Mouse (Mus musculus): Measurements from ENCODE around the gene Asb10. TPM values are rescaled to one million over a fixed set of nuclear protein-coding genes. Genes with fewer than 3 reads are reported as not detected.

The Asb10 gene
- polyA plus RNA-seq, 1 experiment from 2014 or later, result 0.09 TPM

DNA sequence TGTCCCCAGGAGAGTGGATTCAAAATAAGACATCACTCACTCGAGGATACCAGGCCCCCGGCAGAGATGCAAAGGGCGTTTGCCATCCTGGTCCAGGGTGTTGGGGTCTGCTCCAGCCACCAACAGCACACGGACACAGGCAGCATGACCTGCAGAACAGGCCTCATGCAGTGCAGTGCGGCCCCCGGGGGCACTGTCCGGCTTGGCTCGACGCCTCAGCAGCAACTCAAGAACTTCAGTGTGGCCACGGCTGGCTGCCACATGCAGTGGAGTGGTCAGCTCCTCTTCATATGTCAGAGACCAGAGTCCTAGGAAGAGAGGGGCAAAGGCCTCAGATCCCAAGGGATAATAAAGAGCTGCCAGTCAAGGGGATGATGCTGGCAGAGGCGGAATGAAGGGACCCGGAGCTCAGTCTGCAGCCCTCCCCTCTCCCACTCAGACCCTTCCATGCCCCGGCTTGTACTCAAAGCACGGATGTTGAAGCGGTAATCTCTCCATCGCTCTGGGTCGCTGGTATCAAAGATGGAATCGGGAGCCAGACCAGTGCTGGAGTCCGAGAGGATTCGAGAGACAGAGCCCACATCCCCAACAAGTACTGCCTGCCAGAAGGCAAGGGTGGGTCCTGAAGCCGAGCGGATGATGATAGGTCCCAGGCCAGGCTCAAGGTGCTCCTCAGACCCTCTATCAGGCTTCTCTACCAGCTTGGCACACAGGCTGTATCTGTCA, 1.0 kb downstream of the Asb10 start:
- no peaks in the 10 kb centered on the region for H3K27me3 ChIP-seq (replicated peaks; ENCODE audit: control insufficient read depth, insufficient read depth, low read length)
- 83% methylated on average over 22 of the region's 22 CpGs for WGBS
- no peak overlapping the region for H3K4me3 ChIP-seq (ENCODE audit: low read depth, low read length)
- H3K27ac ChIP-seq (ENCODE audit: low read depth, low read length), result no peak overlapping the region
- no peak for ATAC-seq
- H3K9me3 ChIP-seq (replicated peaks; ENCODE audit: control insufficient read depth, low read length), result no peaks in the 10 kb centered on the region
- H3K4me2 ChIP-seq (ENCODE audit: low read length), result no peak overlapping the region
- no peak for DNase-seq (ENCODE audit: low spot score)
- peaks cover 4% of the 10 kb centered on the region; the same call in 1 of the 2 replicates for H3K4me1 ChIP-seq (ENCODE audit: control insufficient read depth, insufficient read depth, low read length)
- no peak overlapping the region for H3K9ac ChIP-seq (ENCODE audit: low read length)
- no peaks in the 10 kb centered on the region for H3K36me3 ChIP-seq (ENCODE audit: control insufficient read depth, insufficient read depth, low read length)

DNA sequence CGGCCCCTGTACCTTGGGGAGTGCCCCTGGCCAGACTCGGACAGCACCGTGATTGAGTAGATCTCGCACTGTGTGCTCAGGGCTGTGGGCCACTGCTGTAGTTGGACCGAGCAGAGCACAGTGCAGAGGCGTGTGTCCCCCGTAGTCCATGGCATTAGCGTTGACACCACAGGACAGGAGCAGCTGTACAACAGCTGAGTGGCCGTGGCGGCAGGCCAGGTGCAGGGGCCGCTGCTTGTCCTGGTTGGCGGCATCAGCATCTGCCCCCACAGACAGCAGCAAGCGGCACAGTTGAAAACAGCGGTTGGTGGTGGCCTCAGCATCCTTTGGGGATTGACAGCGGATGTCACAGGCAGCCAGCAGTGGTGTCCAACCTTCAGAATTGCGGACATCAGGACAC, 3.2 kb downstream of the Asb10 start:
- no peaks in the 10 kb centered on the region for H3K36me3 ChIP-seq (ENCODE audit: control insufficient read depth, insufficient read depth, low read length)
- no peaks in the 10 kb centered on the region for H3K9me3 ChIP-seq (replicated peaks; ENCODE audit: control insufficient read depth, low read length)
- no peak for DNase-seq (ENCODE audit: low spot score)
- H3K4me3 ChIP-seq (ENCODE audit: low read depth, low read length), result no peak overlapping the region
- no peak overlapping the region for H3K9ac ChIP-seq (ENCODE audit: low read length)
- ATAC-seq, result no peak
- WGBS, result 68% methylated on average over 16 of the region's 16 CpGs
- H3K27me3 ChIP-seq (replicated peaks; ENCODE audit: control insufficient read depth, insufficient read depth, low read length), result no peaks in the 10 kb centered on the region; the same call in 1 of the 2 replicates
- H3K4me1 ChIP-seq (ENCODE audit: control insufficient read depth, insufficient read depth, low read length), result peaks cover 4% of the 10 kb centered on the region; the same call in 1 of the 2 replicates
- H3K4me2 ChIP-seq (ENCODE audit: low read length), result no peak overlapping the region
- H3K27ac ChIP-seq (ENCODE audit: low read depth, low read length), result no peak overlapping the region

DNA sequence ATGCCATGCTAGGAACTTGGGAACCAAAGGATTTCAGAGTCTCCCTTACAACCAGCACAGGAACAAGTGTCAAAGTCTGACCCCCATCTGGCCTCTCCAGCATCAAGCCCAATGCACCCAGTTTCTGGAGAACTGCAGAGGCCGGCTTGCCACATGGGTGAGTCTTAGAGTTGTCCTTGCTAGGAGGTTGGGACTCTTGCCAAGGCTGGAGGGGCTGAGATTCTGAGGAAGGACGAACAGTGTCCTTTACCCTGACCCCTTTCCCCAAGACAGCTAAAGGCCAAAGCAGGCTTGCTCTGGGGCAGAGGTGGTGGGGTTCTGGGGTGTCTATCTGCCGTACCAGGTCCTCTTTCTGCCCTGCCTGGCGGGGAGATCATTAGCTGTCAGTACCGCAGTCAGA, 4.3 kb downstream of the Asb10 start:
- WGBS, result 51% methylated on average over 5 of the region's 5 CpGs
- Histone ChIP-seq H3K36me3 (ENCODE audit: control insufficient read depth, insufficient read depth, low read length) (no peaks in the 10 kb centered on the region), H3K4me2 (ENCODE audit: low read length) (no peak overlapping the region), H3K4me3 (ENCODE audit: low read depth, low read length) (no peak overlapping the region), H3K4me1 (ENCODE audit: control insufficient read depth, insufficient read depth, low read length) (peaks cover 4% of the 10 kb centered on the region; the same call in 1 of the 2 replicates), H3K9me3 (replicated peaks; ENCODE audit: control insufficient read depth, low read length) (no peaks in the 10 kb centered on the region), H3K27me3 (replicated peaks; ENCODE audit: control insufficient read depth, insufficient read depth, low read length) (no peaks in the 10 kb centered on the region; the same call in none of the 2 replicates), H3K9ac (ENCODE audit: low read length) (no peak overlapping the region), H3K27ac (ENCODE audit: low read depth, low read length) (no peak overlapping the region)
- DNase-seq (ENCODE audit: low spot score) (no peak), ATAC-seq (no peak)

DNA sequence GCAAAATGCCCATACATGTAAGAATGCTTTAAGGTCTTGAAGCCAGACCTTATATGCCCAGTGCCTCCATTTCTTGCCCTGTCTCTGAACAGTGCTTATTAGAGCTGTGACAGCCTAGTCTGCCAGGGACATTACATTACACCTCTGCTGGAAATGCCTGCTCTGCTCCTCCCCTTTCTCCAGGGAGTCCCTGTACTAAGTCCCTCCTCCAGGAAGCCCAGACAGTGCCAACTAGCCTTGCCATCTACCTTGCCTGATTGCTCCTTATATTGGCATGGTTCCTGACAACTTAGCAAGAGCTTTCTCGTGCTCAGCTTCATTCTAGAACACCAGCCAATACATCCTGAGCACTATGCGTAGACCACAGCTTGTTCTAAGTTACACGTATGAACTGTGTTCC, 5.0 kb downstream of the Asb10 start:
- no peak overlapping the region for H3K4me2 ChIP-seq (ENCODE audit: low read length)
- H3K9me3 ChIP-seq (replicated peaks; ENCODE audit: control insufficient read depth, low read length), result no peaks in the 10 kb centered on the region
- H3K36me3 ChIP-seq (ENCODE audit: control insufficient read depth, insufficient read depth, low read length), result no peaks in the 10 kb centered on the region
- no peak overlapping the region for H3K27ac ChIP-seq (ENCODE audit: low read depth, low read length)
- peaks cover 4% of the 10 kb centered on the region; the same call in 1 of the 2 replicates for H3K4me1 ChIP-seq (ENCODE audit: control insufficient read depth, insufficient read depth, low read length)
- DNase-seq (ENCODE audit: low spot score) (no peak), ATAC-seq (no peak)
- no peak overlapping the region for H3K9ac ChIP-seq (ENCODE audit: low read length)
- 62% methylated on average over 3 of the region's 3 CpGs for WGBS
- peaks cover under 1% of the 10 kb centered on the region for H3K27me3 ChIP-seq (replicated peaks; ENCODE audit: control insufficient read depth, insufficient read depth, low read length)
- no peak overlapping the region for H3K4me3 ChIP-seq (ENCODE audit: low read depth, low read length)

DNA sequence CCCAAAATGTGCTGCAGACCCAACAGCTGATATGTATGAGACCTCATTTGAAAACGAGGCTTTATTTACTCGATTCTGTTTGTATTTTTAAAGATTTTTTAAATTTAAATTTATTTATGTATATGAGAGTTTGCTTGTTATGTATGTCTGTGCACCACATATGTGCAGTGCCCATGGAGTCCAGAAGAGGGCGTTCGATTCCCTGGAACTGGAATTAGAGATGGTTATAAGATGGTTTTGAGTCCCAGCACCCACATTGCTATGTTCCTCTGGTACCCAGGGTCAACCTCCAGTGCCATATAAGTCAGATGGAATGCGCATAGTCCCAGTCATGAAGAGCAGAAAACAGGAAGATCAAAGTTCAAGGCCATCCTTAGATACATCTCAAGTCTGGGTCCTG, 6.5 kb downstream of the Asb10 start:
- Histone ChIP-seq H3K4me2 (ENCODE audit: low read length) (no peak overlapping the region), H3K27me3 (replicated peaks; ENCODE audit: control insufficient read depth, insufficient read depth, low read length) (peaks cover 9% of the 10 kb centered on the region), H3K9me3 (replicated peaks; ENCODE audit: control insufficient read depth, low read length) (no peaks in the 10 kb centered on the region), H3K27ac (ENCODE audit: low read depth, low read length) (no peak overlapping the region), H3K36me3 (ENCODE audit: control insufficient read depth, insufficient read depth, low read length) (no peaks in the 10 kb centered on the region), H3K4me1 (ENCODE audit: control insufficient read depth, insufficient read depth, low read length) (peaks cover 4% of the 10 kb centered on the region; the same call in 1 of the 2 replicates), H3K9ac (ENCODE audit: low read length) (no peak overlapping the region), H3K4me3 (ENCODE audit: low read depth, low read length) (no peak overlapping the region)
- DNase-seq (ENCODE audit: low spot score) (no peak), ATAC-seq (no peak)
- WGBS, result 56% methylated on average over 5 of the region's 5 CpGs

DNA sequence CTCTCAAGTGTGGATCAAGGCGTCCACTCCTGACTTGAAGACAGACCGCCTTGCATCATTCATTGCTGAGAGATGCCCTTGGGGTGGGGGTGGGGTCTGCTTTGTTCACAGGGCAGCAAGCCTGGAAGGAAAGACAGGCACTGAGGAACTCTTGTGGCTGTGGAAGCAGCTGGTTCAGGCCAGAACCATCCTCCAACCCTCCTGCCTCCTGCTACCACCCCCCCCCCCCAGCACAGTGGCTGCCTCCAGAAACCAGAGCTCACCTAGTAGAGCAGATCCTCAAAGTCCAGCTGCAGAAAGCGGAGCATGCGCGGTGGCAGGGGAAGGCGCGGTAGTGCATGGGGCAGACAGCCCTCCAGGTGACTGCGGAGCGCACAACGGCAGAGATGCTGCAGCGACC, 7.4 kb downstream of the Asb10 start:
- H3K4me2 ChIP-seq (ENCODE audit: low read length), result no peak overlapping the region
- H3K9me3 ChIP-seq (replicated peaks; ENCODE audit: control insufficient read depth, low read length), result no peaks in the 10 kb centered on the region
- H3K27me3 ChIP-seq (replicated peaks; ENCODE audit: control insufficient read depth, insufficient read depth, low read length), result peaks cover 17% of the 10 kb centered on the region
- 61% methylated on average over 11 of the region's 11 CpGs for WGBS
- no peak overlapping the region for H3K4me3 ChIP-seq (ENCODE audit: low read depth, low read length)
- DNase-seq (ENCODE audit: low spot score), result no peak
- H3K4me1 ChIP-seq (ENCODE audit: control insufficient read depth, insufficient read depth, low read length), result peaks cover 4% of the 10 kb centered on the region; the same call in 1 of the 2 replicates
- no peaks in the 10 kb centered on the region for H3K36me3 ChIP-seq (ENCODE audit: control insufficient read depth, insufficient read depth, low read length)
- H3K27ac ChIP-seq (ENCODE audit: low read depth, low read length), result no peak overlapping the region
- ATAC-seq, result no peak
- H3K9ac ChIP-seq (ENCODE audit: low read length), result no peak overlapping the region

DNA sequence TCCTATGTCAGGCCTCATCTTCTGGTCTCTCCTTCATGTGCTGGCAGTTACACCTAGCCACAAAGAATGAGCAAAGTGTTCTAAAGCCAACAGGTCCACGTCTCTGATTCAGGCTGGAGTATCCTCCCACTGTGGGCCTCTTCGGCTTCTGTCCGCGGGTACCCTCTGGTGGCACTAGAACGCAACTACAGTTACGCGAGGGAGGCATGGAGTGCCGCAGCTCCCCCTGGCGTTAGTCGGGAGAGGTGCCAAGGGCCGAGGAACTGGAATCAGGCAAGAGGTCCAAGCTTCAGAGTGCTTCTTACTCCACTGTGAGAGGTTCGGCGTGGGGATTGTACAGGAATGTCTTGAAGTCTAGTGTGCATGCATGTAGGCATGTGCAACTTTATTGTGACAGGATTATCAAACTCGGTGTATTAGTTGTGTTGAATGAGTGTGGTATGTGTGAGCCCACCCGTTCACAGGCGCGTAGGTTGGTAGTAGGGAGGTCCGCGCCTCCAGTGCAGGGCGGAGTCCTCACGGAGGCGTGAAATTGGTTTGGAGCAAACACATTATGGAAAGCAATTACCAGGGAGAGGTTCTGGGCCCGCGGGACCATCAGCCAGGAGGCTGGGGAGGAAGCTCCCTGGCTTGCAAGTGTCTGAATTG, 10.6 kb downstream of the Asb10 start:
- H3K27me3 ChIP-seq (replicated peaks; ENCODE audit: control insufficient read depth, insufficient read depth, low read length), result peaks cover 44% of the 10 kb centered on the region
- H3K4me2 ChIP-seq (ENCODE audit: low read length), result no peak overlapping the region
- WGBS, result 18% methylated on average over 24 of the region's 24 CpGs
- H3K4me3 ChIP-seq (ENCODE audit: low read depth, low read length), result no peak overlapping the region
- peaks cover 9% of the 10 kb centered on the region for H3K4me1 ChIP-seq (ENCODE audit: control insufficient read depth, insufficient read depth, low read length)
- DNase-seq (ENCODE audit: low spot score), result peak; percentile 92
- no peaks in the 10 kb centered on the region for H3K9me3 ChIP-seq (replicated peaks; ENCODE audit: control insufficient read depth, low read length)
- peak; percentile 77 for ATAC-seq
- no peaks in the 10 kb centered on the region for H3K36me3 ChIP-seq (ENCODE audit: control insufficient read depth, insufficient read depth, low read length)
- no peak overlapping the region for H3K27ac ChIP-seq (ENCODE audit: low read depth, low read length)
- H3K9ac ChIP-seq (ENCODE audit: low read length), result no peak overlapping the region

DNA sequence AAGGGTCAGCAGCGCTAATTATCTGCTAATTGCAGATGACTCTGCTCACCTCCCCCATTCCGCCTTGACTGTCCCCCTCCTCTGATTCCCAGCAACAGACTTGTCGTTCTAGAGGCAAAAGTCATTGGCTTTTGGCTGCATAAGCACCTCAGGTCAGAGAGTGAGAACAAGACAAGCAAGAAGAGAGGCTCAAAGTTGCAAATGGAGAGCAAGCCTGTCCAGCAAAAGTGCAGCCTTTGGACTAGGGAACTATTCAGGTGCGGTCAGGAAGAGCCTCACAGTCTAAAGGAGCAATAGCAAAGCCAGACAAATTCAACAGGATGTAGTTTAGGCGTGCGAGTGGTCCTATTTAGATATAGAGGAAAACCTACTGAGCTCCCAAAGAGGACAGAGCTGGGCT, 13.0 kb downstream of the Asb10 start:
- ATAC-seq, result no peak
- peaks cover 66% of the 10 kb centered on the region for H3K27me3 ChIP-seq (replicated peaks; ENCODE audit: control insufficient read depth, insufficient read depth, low read length)
- H3K4me2 ChIP-seq (ENCODE audit: low read length), result no peak overlapping the region
- H3K27ac ChIP-seq (ENCODE audit: low read depth, low read length), result no peak overlapping the region
- WGBS, result 10% methylated on average over 6 of the region's 6 CpGs
- H3K4me1 ChIP-seq (ENCODE audit: control insufficient read depth, insufficient read depth, low read length), result peaks cover 9% of the 10 kb centered on the region
- no peak overlapping the region for H3K9ac ChIP-seq (ENCODE audit: low read length)
- H3K9me3 ChIP-seq (replicated peaks; ENCODE audit: control insufficient read depth, low read length), result no peaks in the 10 kb centered on the region
- no peak for DNase-seq (ENCODE audit: low spot score)
- no peaks in the 10 kb centered on the region for H3K36me3 ChIP-seq (ENCODE audit: control insufficient read depth, insufficient read depth, low read length)
- no peak overlapping the region for H3K4me3 ChIP-seq (ENCODE audit: low read depth, low read length)

DNA sequence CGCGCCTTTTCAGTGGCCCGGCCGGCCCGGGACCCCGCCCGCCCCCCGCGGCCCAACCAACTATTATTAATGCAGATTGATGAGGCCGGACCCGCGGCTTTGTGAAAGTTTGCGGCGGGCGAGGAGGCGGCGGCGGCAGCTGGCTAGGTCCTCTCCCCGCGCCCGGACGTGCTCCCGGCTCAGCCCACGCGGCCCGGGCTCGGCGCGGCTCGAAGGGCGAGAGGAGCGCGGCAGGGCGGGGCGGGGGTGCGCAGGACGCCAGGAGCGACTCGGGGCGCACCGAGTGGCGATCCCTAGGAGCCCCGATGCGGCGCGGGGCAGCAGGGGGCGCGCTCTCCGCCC, 13.9 kb downstream of the Asb10 start, which contains the start of gene Gbx1:
TSS of gene Gbx1 (minus strand) at position 314 of the 342 bp plus-strand sequence.
- Histone ChIP-seq H3K9me3 (replicated peaks; ENCODE audit: control insufficient read depth, low read length) (no peaks in the 10 kb centered on the region), H3K36me3 (ENCODE audit: control insufficient read depth, insufficient read depth, low read length) (no peaks in the 10 kb centered on the region), H3K9ac (ENCODE audit: low read length) (peak within 1 kb of the TSS; percentile 53), H3K27ac (ENCODE audit: low read depth, low read length) (no peak within 1 kb of the TSS), H3K4me1 (ENCODE audit: control insufficient read depth, insufficient read depth, low read length) (peaks cover 9% of the 10 kb centered on the region), H3K27me3 (replicated peaks; ENCODE audit: control insufficient read depth, insufficient read depth, low read length) (peaks cover 75% of the 10 kb centered on the region), H3K4me2 (ENCODE audit: low read length) (peak within 1 kb of the TSS; percentile 87), H3K4me3 (ENCODE audit: low read depth, low read length) (peak within 1 kb of the TSS; percentile 39)
- ATAC-seq (peak; percentile 27; the same call in 1 of the 2 replicates), DNase-seq (ENCODE audit: low spot score) (no peak)
- under 1% methylated on average over 46 of the region's 49 CpGs for WGBS

Measured in forebrain, embryonic 14.5 days (tissue).